Mouse (Mus musculus) adrenal gland (tissue): Measurements from ENCODE around the gene Efna4.

ENCODE experiments used
- intact Hi-C: fragments of 180-260 bp; cut with DNase I; formaldehyde crosslinking; loops from one replicate; pipeline ENCODE4 v1.15.1; 2025

Efna4 gene

DNA sequence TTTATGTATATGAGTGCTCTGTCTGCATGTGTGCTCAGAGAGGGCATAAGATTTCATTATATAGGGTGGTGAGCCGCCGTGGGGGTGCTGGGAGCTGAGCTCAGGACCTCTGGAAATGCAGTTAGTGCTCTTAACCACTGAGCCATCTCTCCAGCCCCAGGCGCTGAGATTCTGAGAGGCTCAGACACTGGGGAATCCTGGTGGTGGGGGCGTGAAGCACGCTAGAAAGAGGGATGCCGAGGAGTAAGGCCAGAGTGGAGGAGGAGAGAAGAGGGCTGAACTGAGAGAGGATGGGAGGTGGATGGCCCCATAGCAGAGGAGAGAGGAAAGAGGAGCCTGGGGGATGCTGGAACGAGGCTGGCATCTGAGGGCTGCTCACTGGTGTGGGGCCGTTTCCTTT lies 26.8 kb upstream of the Efna4 start:
- intact Hi-C loops, result no loop called here

GRCm38 (mm10) chr3:89361675-89362074 lies 23.8 kb upstream of the Efna4 start, which contains the start of gene Dcst2:
Gene Dcst2 (plus strand): TSS chr3:89361975.
- intact Hi-C loops, result no loop called here

DNA sequence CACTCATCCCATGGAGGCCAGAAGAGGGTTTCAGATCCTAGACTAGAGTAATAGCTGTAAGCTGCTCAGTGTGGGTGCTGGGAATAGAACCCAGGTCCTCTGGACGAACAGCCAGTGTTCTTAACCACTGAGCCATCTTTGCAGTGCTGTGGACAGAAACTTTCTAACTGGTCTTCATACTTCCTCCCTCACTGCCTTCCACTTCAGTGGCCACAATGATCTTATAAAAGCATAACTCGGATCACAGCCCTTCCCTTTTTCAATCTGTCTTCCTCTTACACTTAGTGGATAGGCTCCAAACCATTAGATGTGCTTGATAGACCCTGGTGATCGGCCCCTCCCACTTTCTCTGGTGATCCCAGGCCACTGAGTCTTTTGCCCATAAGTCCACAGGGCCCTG lies 22.4 kb upstream of the Efna4 start:
- intact Hi-C loops, result no loop called here

GRCm38 (mm10) chr3:89359630-89360029 lies 21.8 kb upstream of the Efna4 start:
- intact Hi-C loops, result no loop called here

- intact Hi-C loops, result no loop called here
Observed at GRCm38 (mm10) chr3:89356029-89356428, 18.2 kb upstream of the Efna4 start.

DNA sequence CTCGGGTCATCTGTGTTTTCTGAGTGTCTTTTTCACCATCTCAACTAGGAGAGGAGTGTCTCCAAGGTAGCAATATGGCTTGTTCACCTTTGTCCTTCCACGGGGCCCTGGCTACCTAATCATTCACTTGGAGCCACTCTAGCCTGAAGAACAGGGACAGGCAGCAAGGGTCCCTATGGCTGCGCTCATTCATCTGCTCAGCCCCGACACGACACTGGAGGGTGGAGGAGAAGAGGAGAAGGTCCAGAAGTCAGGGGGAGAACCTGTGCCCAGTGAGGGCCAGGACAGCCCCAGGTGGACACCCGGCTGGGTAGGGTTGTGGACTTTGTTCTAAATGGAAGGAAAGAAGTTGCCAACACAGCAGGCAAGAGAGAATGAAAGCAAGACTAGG lies 17.7 kb upstream of the Efna4 start:
- intact Hi-C loops, result loop anchor here (2.0 kb wide), 1 partner anchor 15 kb away; no protein-coding TSS in a partner anchor

- intact Hi-C loops, result loop anchor here (2.0 to 5.0 kb wide), 2 partner anchors 14 to 38 kb away; no protein-coding TSS in a partner anchor
Observed at GRCm38 (mm10) chr3:89354816-89355511, 17.1 kb upstream of the Efna4 start.

DNA sequence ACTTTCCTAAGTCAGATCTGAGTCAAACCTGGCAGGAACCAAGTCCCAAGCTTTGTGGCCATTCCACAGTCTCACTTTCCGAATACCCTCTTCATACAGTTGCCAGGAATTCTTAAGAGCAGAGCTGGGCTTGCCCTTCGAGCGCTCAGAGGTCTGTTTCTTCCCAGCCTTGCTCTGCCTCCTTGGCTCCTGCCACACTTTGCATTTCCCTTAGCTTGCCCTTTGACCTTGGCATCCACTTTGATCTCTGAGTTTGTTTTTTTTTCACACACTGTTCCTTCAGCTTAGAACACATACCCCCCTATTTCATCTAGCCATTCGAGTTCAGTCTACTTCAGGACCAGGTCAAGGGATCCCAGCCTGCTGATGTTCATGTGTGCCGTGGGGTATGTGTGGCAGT lies 13.4 kb upstream of the Efna4 start:
- intact Hi-C loops, result loop anchor here (5.0 kb wide), 1 partner anchor 34 kb away; no protein-coding TSS in a partner anchor

DNA sequence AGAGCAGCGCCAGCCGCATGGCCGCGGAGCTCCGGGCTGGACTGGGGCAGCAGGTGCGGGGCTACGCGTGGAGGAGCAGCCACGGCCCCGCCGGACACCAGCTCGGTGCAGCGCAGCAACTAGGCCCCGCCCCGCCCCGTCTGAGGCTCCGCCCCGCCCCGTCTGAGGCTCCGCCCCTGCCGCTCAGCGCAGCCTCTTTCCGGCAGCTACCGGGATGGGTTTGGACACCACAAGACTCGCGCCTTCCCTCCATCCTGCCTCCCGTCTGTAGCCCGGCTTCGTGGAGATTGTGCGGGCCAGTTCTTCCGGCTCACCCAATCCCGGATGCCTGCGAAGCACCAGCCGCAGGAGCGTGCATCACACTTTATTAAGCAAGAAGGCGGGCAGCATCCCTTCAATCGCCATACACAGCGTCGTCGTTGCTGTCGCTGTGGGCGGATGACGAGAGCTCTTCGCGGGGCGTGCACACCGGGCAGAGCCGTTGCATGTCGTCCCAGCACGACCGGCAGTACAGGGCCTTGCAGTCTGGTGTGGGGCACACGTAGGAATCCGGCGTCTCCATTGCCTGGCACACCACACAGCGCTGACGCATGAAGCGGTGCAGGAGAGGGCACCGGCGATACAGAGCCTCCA lies 12.2 kb upstream of the Efna4 start, which contains the start of gene Adam15:
Gene Adam15 (minus strand): TSS at position 128 of the 633 bp plus-strand sequence.
- intact Hi-C loops, result loop anchor here (5.0 kb wide), 1 partner anchor 33 kb away; no protein-coding TSS in a partner anchor

DNA sequence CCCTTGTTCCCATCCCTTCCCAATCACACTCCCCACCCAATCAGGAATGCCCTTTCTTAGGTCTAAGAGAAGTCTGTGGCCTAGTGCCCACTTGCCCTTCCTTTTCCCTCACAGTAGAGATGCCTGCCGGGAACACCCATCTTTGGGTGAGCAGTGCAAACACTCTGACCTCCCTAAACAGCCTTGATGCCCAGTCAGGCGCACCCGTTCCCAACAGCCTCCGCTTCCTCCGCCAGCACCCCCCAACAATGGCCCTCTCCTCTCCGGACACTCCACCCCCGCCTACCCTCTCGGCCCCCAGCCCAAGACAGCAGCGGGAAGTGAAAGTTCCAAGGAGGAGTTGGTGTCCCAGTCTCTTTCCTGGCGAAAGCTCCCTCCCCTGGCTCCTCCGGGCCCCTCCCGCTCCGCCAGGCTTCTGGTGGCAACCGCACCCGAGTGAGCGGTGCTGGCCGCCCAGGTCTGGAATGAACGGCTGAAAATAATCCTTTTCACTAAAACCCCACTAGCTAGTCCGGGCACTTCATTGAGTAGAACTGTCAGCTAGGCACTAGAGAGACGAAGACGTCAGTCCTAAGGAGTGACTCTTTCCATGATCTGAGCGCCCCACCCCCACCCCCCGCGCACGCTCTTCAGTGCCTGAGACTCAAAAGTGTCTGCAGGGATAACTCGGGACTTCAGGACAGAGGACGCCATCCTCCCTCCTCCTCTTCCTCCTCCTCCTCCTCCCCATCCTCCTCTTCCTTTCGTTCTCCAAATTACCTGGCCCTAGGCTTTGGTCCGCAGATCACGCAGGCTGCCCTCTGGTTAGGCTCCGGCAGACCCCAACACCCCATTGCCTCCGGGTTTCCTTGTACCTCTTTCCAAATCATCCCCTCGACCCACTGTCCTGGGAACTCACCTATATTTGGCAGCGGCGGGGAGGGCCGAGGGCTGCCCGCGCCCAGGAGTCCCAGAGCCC lies 11.4 kb upstream of the Efna4 start:
- intact Hi-C loops, result no loop called here

GRCm38 (mm10) chr3:89347916-89348315 lies 10.1 kb upstream of the Efna4 start:
- intact Hi-C loops, result no loop called here

- intact Hi-C loops, result no loop called here
Observed at GRCm38 (mm10) chr3:89346815-89347540, 9.2 kb upstream of the Efna4 start.

GRCm38 (mm10) chr3:89343279-89343678 lies 5.5 kb upstream of the Efna4 start:
- intact Hi-C loops, result loop anchor here (5.0 kb wide), 1 partner anchor 144 kb away; no protein-coding TSS in a partner anchor

GRCm38 (mm10) chr3:89341794-89342193 lies 4.0 kb upstream of the Efna4 start:
- intact Hi-C loops, result loop anchor here (2.0 to 5.0 kb wide), 2 partner anchors 13 to 146 kb away; no protein-coding TSS in a partner anchor

DNA sequence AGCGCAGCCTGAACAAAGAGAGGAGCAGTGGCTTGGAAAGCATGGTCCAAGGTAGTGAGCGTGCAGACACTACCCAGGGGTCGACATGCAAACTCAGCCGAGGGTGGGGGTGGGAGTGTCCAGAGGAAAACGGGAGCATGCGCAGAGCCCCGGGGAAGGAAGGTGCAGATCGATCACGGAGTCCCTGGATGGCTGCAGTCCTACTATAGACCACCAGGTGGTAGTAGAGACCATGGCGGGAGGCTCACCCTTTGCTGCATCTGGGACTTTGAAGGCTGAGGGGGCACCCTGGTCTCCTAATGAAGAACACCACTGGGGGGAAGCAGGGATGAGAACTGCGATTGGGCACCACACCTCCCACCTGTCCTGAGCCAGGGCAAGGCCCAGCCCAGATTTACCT lies 2.6 kb upstream of the Efna4 start:
- intact Hi-C loops, result loop anchor here (2.0 to 5.0 kb wide), 2 partner anchors 14 to 147 kb away; no protein-coding TSS in a partner anchor

DNA sequence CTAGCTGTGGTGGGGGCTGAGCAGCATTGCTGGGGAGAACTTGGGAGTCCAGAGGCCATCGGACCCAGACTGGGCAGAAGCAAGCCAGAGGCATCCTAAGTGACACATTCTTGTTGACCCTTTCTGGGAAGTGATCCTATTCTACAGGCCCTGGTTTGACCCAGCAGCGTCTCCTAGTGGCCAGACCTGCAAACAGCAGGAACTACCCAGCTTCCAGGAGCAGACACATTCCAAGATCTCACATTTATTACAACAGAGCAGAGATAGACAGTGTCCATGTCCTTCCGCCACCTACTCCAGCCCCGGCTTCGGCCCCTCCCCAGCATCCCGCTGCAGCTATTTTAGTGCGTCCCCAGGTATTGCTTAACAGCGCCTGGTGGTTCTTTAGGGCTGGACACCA lies 1.6 kb upstream of the Efna4 start:
- intact Hi-C loops, result no loop called here

DNA sequence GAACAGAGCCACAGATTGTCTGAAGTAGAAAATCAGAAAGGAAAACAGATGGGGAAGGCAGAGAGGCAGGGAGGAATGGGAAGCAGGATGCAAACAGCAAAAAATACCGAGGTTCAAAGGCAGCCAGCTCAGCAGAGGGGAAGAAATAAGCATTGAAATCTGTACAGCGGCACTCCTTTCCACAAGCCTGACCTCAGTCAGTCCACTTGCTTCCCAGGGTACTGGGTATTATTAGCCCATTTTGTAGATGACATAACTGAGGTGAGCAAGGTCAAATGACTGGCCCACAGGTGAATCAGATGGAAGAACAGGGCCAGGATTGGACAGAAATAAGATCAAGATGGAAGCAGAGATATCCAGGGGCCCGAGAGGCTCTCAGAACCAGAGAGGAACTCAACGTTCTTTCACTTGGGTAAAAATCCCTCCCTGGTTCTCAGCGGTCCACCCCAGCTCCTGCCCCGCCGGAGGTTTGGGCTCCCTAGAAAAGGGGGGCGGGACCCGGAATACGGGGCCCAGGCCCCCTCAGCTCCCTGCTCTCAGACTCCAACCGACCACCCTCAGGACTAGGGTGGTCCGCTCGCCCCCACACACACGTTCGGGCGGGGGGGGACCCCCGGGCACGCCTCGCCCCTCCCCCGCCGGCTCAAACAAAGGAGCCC lies 637 bp downstream of the Efna4 start:
- intact Hi-C loops, result no loop called here

DNA sequence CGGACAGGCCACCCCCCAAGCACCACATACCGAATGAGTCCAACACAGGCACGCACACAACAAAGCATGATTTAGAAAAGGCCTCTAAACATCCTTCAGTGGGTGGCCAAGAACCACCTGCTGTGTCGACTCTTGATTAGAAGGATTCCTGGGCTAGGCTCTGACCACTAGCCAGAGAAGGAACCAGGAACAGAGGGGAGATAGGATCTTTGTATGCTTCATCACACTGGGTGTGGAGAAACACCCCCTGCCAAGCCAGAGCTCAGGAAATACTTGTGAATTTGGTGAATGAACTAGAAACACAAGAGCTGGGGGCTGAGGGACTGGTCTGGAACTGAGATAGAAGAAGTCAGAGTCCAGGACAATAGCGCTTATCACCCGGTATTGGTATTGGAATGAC lies 1.3 kb downstream of the Efna4 start:
- intact Hi-C loops, result no loop called here

GRCm38 (mm10) chr3:89333053-89333452 lies 4.8 kb downstream of the Efna4 start:
- intact Hi-C loops, result no loop called here

- intact Hi-C loops, result no loop called here
Observed at GRCm38 (mm10) chr3:89332476-89332875, 5.4 kb downstream of the Efna4 start.
